16 mouse cellular contexts compared by ENCODE assay signal in genomic region chr12:104652021-104652420, GRCm38 (mm10).
"Had no signal": no experiment of that assay in that cellular context is flagged by ENCODE, and none has a peak within 500 bp of the region (broad histone marks: within the 10 kb centered on the region; RNA-seq: fewer than 3 reads in every experiment).

No protein-coding gene starts in this region.

- H3K4me3 ChIP-seq: neural tube, embryonic 13.5 days; neural tube, embryonic 15.5 days; stomach, embryonic 15.5 days had no signal

- DNase-seq: retina, postnatal 1 day; right cerebral cortex, adult 18-20 months; right cerebral cortex, postnatal 14 days; right cerebral cortex, postnatal 25 days; right cerebral cortex, postnatal 4 days; spleen, adult 18-20 months; thymus, adult 18-20 months; thymus, adult 2 months; thymus, postnatal 14 days; thymus, postnatal 25 days; thymus, postnatal 36 days; thymus, postnatal 4 days had no signal

- H3K27ac ChIP-seq: neural tube, embryonic 13.5 days; neural tube, embryonic 15.5 days; stomach, embryonic 15.5 days; stomach, postnatal 0 days had no signal
